Mouse (Mus musculus): ENCODE measurements around the gene Asb18. TPM values are rescaled to one million over a fixed set of nuclear protein-coding genes. Genes with fewer than 3 reads are reported as not detected.

Gene Asb18
- not detected in 2 replicates for polyA plus RNA-seq (2015; fragmentation: Nextera tagmentation; extraction: Ambion mirVana)

GRCm38 (mm10) chr1:90014446-90014845, at the start of gene Asb18:
TSS of gene Asb18 (minus strand) at chr1:90014666.
- Histone ChIP-seq H3K4me2 (replicated peaks; ENCODE audit: low read depth, low read length) (no peak within 1 kb of the TSS), H3K36me3 (ENCODE audit: insufficient read depth, low read length) (no peaks in the 10 kb centered on the region), H3K9me3 (ENCODE audit: low read length) (no peaks in the 10 kb centered on the region), H3K4me3 (ENCODE audit: low read length) (no peak within 1 kb of the TSS), H3K27ac (ENCODE audit: low read length) (no peak within 1 kb of the TSS), H3K9ac (replicated peaks; ENCODE audit: low read length) (no peak within 1 kb of the TSS), H3K4me1 (ENCODE audit: insufficient read depth, low read length) (no peaks in the 10 kb centered on the region), H3K27me3 (ENCODE audit: insufficient read depth, low read length) (no peaks in the 10 kb centered on the region)
- WGBS = 78% methylated on average over 5 of the region's 5 CpGs
- no peak for ATAC-seq (ENCODE audit: low FRiP score, low TSS enrichment)

- peak; percentile 70; the same call in 1 of the 2 replicates for ATAC-seq (ENCODE audit: low FRiP score, low TSS enrichment)
- Histone ChIP-seq H3K9me3 (ENCODE audit: low read length) (no peaks in the 10 kb centered on the region; the same call in 1 of the 2 replicates), H3K9ac (replicated peaks; ENCODE audit: low read length) (no peak overlapping the region), H3K27ac (ENCODE audit: low read length) (no peak overlapping the region), H3K36me3 (ENCODE audit: insufficient read depth, low read length) (no peaks in the 10 kb centered on the region), H3K4me2 (replicated peaks; ENCODE audit: low read depth, low read length) (no peak overlapping the region), H3K4me1 (ENCODE audit: insufficient read depth, low read length) (no peaks in the 10 kb centered on the region), H3K27me3 (ENCODE audit: insufficient read depth, low read length) (no peaks in the 10 kb centered on the region), H3K4me3 (ENCODE audit: low read length) (no peak overlapping the region)
- 21% methylated on average over 7 of the region's 7 CpGs for WGBS
Measured at GRCm38 (mm10) chr1:90060599-90060998, 46.1 kb upstream of the Asb18 start.

GRCm38 (mm10) chr1:90060054-90060453, 45.6 kb upstream of the Asb18 start:
- ATAC-seq (ENCODE audit: low FRiP score, low TSS enrichment) = no peak
- Histone ChIP-seq H3K36me3 (ENCODE audit: insufficient read depth, low read length) (no peaks in the 10 kb centered on the region), H3K9me3 (ENCODE audit: low read length) (no peaks in the 10 kb centered on the region; the same call in 1 of the 2 replicates), H3K9ac (replicated peaks; ENCODE audit: low read length) (no peak overlapping the region), H3K4me2 (replicated peaks; ENCODE audit: low read depth, low read length) (no peak overlapping the region), H3K4me1 (ENCODE audit: insufficient read depth, low read length) (no peaks in the 10 kb centered on the region), H3K27me3 (ENCODE audit: insufficient read depth, low read length) (no peaks in the 10 kb centered on the region), H3K27ac (ENCODE audit: low read length) (no peak overlapping the region), H3K4me3 (ENCODE audit: low read length) (no peak overlapping the region)
- 70% methylated on average over 3 of the region's 3 CpGs for WGBS

- Histone ChIP-seq H3K4me1 (ENCODE audit: insufficient read depth, low read length) (peaks cover 21% of the 10 kb centered on the region), H3K9me3 (ENCODE audit: low read length) (no peaks in the 10 kb centered on the region; the same call in 1 of the 2 replicates), H3K27ac (ENCODE audit: low read length) (no peak overlapping the region), H3K9ac (replicated peaks; ENCODE audit: low read length) (no peak overlapping the region), H3K4me3 (ENCODE audit: low read length) (no peak overlapping the region), H3K4me2 (replicated peaks; ENCODE audit: low read depth, low read length) (no peak overlapping the region), H3K27me3 (ENCODE audit: insufficient read depth, low read length) (no peaks in the 10 kb centered on the region), H3K36me3 (ENCODE audit: insufficient read depth, low read length) (no peaks in the 10 kb centered on the region)
- no peak for ATAC-seq (ENCODE audit: low FRiP score, low TSS enrichment)
- 78% methylated on average over 4 of the region's 4 CpGs for WGBS
Measured at GRCm38 (mm10) chr1:90054991-90055390, 40.5 kb upstream of the Asb18 start.

GRCm38 (mm10) chr1:90051347-90051746, 36.9 kb upstream of the Asb18 start:
- Histone ChIP-seq H3K9me3 (ENCODE audit: low read length) (no peaks in the 10 kb centered on the region), H3K9ac (replicated peaks; ENCODE audit: low read length) (no peak overlapping the region), H3K27me3 (ENCODE audit: insufficient read depth, low read length) (peaks cover 5% of the 10 kb centered on the region; the same call in 1 of the 2 replicates), H3K4me3 (ENCODE audit: low read length) (no peak overlapping the region), H3K36me3 (ENCODE audit: insufficient read depth, low read length) (no peaks in the 10 kb centered on the region), H3K4me1 (ENCODE audit: insufficient read depth, low read length) (peaks cover 24% of the 10 kb centered on the region), H3K4me2 (replicated peaks; ENCODE audit: low read depth, low read length) (no peak overlapping the region), H3K27ac (ENCODE audit: low read length) (no peak overlapping the region)
- WGBS = 12% methylated on average over 5 of the region's 5 CpGs
- ATAC-seq (ENCODE audit: low FRiP score, low TSS enrichment) = no peak

GRCm38 (mm10) chr1:90050046-90050739, 35.7 kb upstream of the Asb18 start:
- peaks cover 8% of the 10 kb centered on the region; the same call in 1 of the 2 replicates for H3K27me3 ChIP-seq (ENCODE audit: insufficient read depth, low read length)
- 0 out of 2 replicates have a peak overlapping the region, but pooled peaks have one; percentile 3 for H3K4me3 ChIP-seq (ENCODE audit: low read length)
- peak overlapping the region; percentile 29; the same call in 1 of the 2 replicates for H3K4me2 ChIP-seq (replicated peaks; ENCODE audit: low read depth, low read length)
- 9% methylated on average over 20 of the region's 20 CpGs for whole genome bisulfite sequencing
- no peaks in the 10 kb centered on the region for H3K36me3 ChIP-seq (ENCODE audit: insufficient read depth, low read length)
- peak; percentile 52; the same call in 1 of the 2 replicates for ATAC-seq (ENCODE audit: low FRiP score, low TSS enrichment)
- H3K9me3 ChIP-seq (ENCODE audit: low read length) = no peaks in the 10 kb centered on the region
- peaks cover 24% of the 10 kb centered on the region for H3K4me1 ChIP-seq (ENCODE audit: insufficient read depth, low read length)
- no peak overlapping the region for H3K27ac ChIP-seq (ENCODE audit: low read length)
- 0 out of 2 replicates have a peak overlapping the region, but pooled peaks have one; percentile 20 for H3K9ac ChIP-seq (replicated peaks; ENCODE audit: low read length)

- Histone ChIP-seq H3K9me3 (ENCODE audit: low read length) (no peaks in the 10 kb centered on the region), H3K36me3 (ENCODE audit: insufficient read depth, low read length) (no peaks in the 10 kb centered on the region), H3K9ac (replicated peaks; ENCODE audit: low read length) (no peak overlapping the region), H3K4me2 (replicated peaks; ENCODE audit: low read depth, low read length) (no peak overlapping the region), H3K4me1 (ENCODE audit: insufficient read depth, low read length) (no peaks in the 10 kb centered on the region), H3K4me3 (ENCODE audit: low read length) (no peak overlapping the region), H3K27ac (ENCODE audit: low read length) (no peak overlapping the region), H3K27me3 (ENCODE audit: insufficient read depth, low read length) (no peaks in the 10 kb centered on the region)
- WGBS = 58% methylated on average over 2 of the region's 2 CpGs
- no peak for ATAC-seq (ENCODE audit: low FRiP score, low TSS enrichment)
Measured at GRCm38 (mm10) chr1:90028305-90028704, 13.8 kb upstream of the Asb18 start.

GRCm38 (mm10) chr1:90026945-90027344, 12.5 kb upstream of the Asb18 start:
- 25% methylated on average over 3 of the region's 3 CpGs for WGBS
- Histone ChIP-seq H3K4me1 (ENCODE audit: insufficient read depth, low read length) (no peaks in the 10 kb centered on the region), H3K4me3 (ENCODE audit: low read length) (no peak overlapping the region), H3K9ac (replicated peaks; ENCODE audit: low read length) (no peak overlapping the region), H3K27ac (ENCODE audit: low read length) (no peak overlapping the region), H3K4me2 (replicated peaks; ENCODE audit: low read depth, low read length) (no peak overlapping the region), H3K9me3 (ENCODE audit: low read length) (no peaks in the 10 kb centered on the region), H3K27me3 (ENCODE audit: insufficient read depth, low read length) (no peaks in the 10 kb centered on the region), H3K36me3 (ENCODE audit: insufficient read depth, low read length) (no peaks in the 10 kb centered on the region)
- ATAC-seq (ENCODE audit: low FRiP score, low TSS enrichment) = no peak

- no peaks in the 10 kb centered on the region for H3K9me3 ChIP-seq (ENCODE audit: low read length)
- no peak overlapping the region for H3K4me2 ChIP-seq (replicated peaks; ENCODE audit: low read depth, low read length)
- no peaks in the 10 kb centered on the region for H3K27me3 ChIP-seq (ENCODE audit: insufficient read depth, low read length)
- H3K9ac ChIP-seq (replicated peaks; ENCODE audit: low read length) = no peak overlapping the region
- H3K27ac ChIP-seq (ENCODE audit: low read length) = no peak overlapping the region
- 86% methylated on average over 5 of the region's 5 CpGs for WGBS
- no peak for ATAC-seq (ENCODE audit: low FRiP score, low TSS enrichment)
- no peak overlapping the region for H3K4me3 ChIP-seq (ENCODE audit: low read length)
- no peaks in the 10 kb centered on the region for H3K4me1 ChIP-seq (ENCODE audit: insufficient read depth, low read length)
- H3K36me3 ChIP-seq (ENCODE audit: insufficient read depth, low read length) = no peaks in the 10 kb centered on the region
Measured at GRCm38 (mm10) chr1:90020336-90020735, 5.9 kb upstream of the Asb18 start.

- no peak overlapping the region for H3K27ac ChIP-seq (ENCODE audit: low read length)
- no peak overlapping the region for H3K4me2 ChIP-seq (replicated peaks; ENCODE audit: low read depth, low read length)
- no peaks in the 10 kb centered on the region for H3K9me3 ChIP-seq (ENCODE audit: low read length)
- WGBS = 70% methylated on average over 6 of the region's 6 CpGs
- no peaks in the 10 kb centered on the region for H3K27me3 ChIP-seq (ENCODE audit: insufficient read depth, low read length)
- no peak for ATAC-seq (ENCODE audit: low FRiP score, low TSS enrichment)
- no peaks in the 10 kb centered on the region for H3K36me3 ChIP-seq (ENCODE audit: insufficient read depth, low read length)
- H3K4me3 ChIP-seq (ENCODE audit: low read length) = no peak overlapping the region
- H3K9ac ChIP-seq (replicated peaks; ENCODE audit: low read length) = no peak overlapping the region
- no peaks in the 10 kb centered on the region for H3K4me1 ChIP-seq (ENCODE audit: insufficient read depth, low read length)
Measured at GRCm38 (mm10) chr1:90018071-90018470, 3.6 kb upstream of the Asb18 start.

Measured in kidney, embryonic 16.5 days (tissue).